Mouse (Mus musculus) adrenal gland, postnatal 14 days (tissue): ENCODE data around the gene Drd5. TPM values are rescaled to one million over a fixed set of nuclear protein-coding genes. Genes with fewer than 3 reads are reported as not detected.
A peak's percentile ranks its signal among the peaks of the same experiment; 100 is the strongest.

Source experiments
- DNase-seq: peaks from one replicate; pipeline ENCODE4 v3.0.0; 2021; ENCODE audit warnings: mixed read lengths
- total RNA-seq: library from RNA; stranded (reverse); gene quantifications from 2 replicates; pipeline ENCODE4 v1.2.3, GENCODE M21; 2021

The Drd5 gene
- total RNA-seq, 1 experiment from 2014 or later: not detected

- no peak for DNase-seq
Measured at GRCm38 (mm10) chr5:38350351-38350929, 31.3 kb downstream of the Drd5 start.

GRCm38 (mm10) chr5:38356927-38357326 lies 37.8 kb downstream of the Drd5 start:
- DNase-seq: no peak

GRCm38 (mm10) chr5:38359716-38360115 lies 40.5 kb downstream of the Drd5 start:
- no peak for DNase-seq

GRCm38 (mm10) chr5:38364396-38364795 lies 45.2 kb downstream of the Drd5 start:
- no peak for DNase-seq

- DNase-seq: no peak
Measured at GRCm38 (mm10) chr5:38365521-38365920, 46.4 kb downstream of the Drd5 start.

GRCm38 (mm10) chr5:38366650-38367470 lies 47.7 kb downstream of the Drd5 start:
- peak; percentile 30 for DNase-seq

- no peak for DNase-seq
Measured at GRCm38 (mm10) chr5:38371308-38371707, 52.1 kb downstream of the Drd5 start.

Other genes with a start within 250 kb of the Drd5 start
- gene Nsg1, start 159.5 kb upstream of the Drd5 start, total RNA-seq: 61.9 and 83.1 TPM in 2 replicates
- gene Zbtb49, start 98.9 kb upstream of the Drd5 start, total RNA-seq: 9.4 and 10.3 TPM in 2 replicates
- gene Lyar, start 98.9 kb upstream of the Drd5 start, total RNA-seq: 26.5 and 27.3 TPM in 2 replicates
- gene Tmem128, start 59.2 kb upstream of the Drd5 start, total RNA-seq: 42.6 and 46.3 TPM in 2 replicates
- 39.1 and 52.7 TPM in 2 replicates for gene Otop1, start 43.4 kb upstream of the Drd5 start, total RNA-seq
- 2.7 and 5.9 TPM in 2 replicates for gene Slc2a9, start 183.8 kb downstream of the Drd5 start, total RNA-seq
- gene Wdr1, start 243.9 kb downstream of the Drd5 start, total RNA-seq: 122 and 146 TPM in 2 replicates